Mouse (Mus musculus): ENCODE measurements around the gene Prrx2. TPM values are rescaled to one million over a fixed set of nuclear protein-coding genes. Genes with fewer than 3 reads are reported as not detected.

Gene Prrx2
- polyA plus RNA-seq, 1 experiment from 2014 or later = 9.8 TPM

DNA sequence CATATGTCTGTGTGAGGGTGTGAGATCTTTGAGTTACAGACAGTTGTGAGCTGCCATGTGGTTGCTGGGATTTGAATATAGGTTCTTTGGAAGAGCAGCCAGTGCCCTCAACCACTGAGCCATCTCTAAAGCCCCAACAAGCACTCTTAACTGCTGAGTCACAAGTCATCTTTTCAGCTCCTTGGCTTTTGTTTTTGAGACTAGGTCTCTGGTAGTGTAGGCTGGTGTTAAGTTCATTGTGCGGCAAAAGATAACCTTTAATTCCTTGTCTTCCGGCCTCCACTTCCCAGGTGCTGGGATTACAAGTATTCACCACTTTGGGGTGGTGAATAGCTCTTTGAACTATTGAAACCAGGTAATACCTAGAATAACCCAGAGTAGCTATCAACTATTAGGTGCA is 28.8 kb upstream of the Prrx2 start:
- WGBS = 95% methylated on average over 2 of the region's 2 CpGs
- peaks cover 20% of the 10 kb centered on the region for H3K27me3 ChIP-seq (replicated peaks)
- no peak for ATAC-seq (ENCODE audit: low FRiP score, low read depth)

GRCm38 (mm10) chr2:30807147-30807647 is 27.6 kb upstream of the Prrx2 start:
- Histone ChIP-seq H3K27ac (peak overlapping the region; percentile 50; the same call in 1 of the 2 replicates), H3K9me3 (no peaks in the 10 kb centered on the region), H3K27me3 (replicated peaks) (peaks cover 9% of the 10 kb centered on the region), H3K9ac (peak overlapping the region; percentile 92; the same call in 1 of the 2 replicates), H3K4me2 (replicated peaks) (peak overlapping the region; percentile 86), H3K4me1 (peaks cover 26% of the 10 kb centered on the region), H3K4me3 (peak overlapping the region; percentile 80), H3K36me3 (peaks cover 3% of the 10 kb centered on the region; the same call in 1 of the 2 replicates)
- WGBS = 7% methylated on average over 28 of the region's 28 CpGs
- ATAC-seq (ENCODE audit: low FRiP score, low read depth) = peak; percentile 51; the same call in 1 of the 2 replicates

More for the DNA sequence above, 28.8 kb upstream of the Prrx2 start:
- H3K4me3 ChIP-seq = no peak overlapping the region
- H3K9me3 ChIP-seq = no peaks in the 10 kb centered on the region
- H3K27ac ChIP-seq = no peak overlapping the region
- peaks cover 35% of the 10 kb centered on the region for H3K4me1 ChIP-seq
- no peak overlapping the region for H3K4me2 ChIP-seq (replicated peaks)
- no peaks in the 10 kb centered on the region for H3K36me3 ChIP-seq
- no peak overlapping the region for H3K9ac ChIP-seq

GRCm38 (mm10) chr2:30807648-30808295 is 27.0 kb upstream of the Prrx2 start, which contains the start of gene Ntmt1:
Gene Ntmt1 (plus strand): TSS chr2:30807826.
- no peaks in the 10 kb centered on the region for H3K9me3 ChIP-seq
- WGBS = under 1% methylated on average over 44 of the region's 44 CpGs

DNA sequence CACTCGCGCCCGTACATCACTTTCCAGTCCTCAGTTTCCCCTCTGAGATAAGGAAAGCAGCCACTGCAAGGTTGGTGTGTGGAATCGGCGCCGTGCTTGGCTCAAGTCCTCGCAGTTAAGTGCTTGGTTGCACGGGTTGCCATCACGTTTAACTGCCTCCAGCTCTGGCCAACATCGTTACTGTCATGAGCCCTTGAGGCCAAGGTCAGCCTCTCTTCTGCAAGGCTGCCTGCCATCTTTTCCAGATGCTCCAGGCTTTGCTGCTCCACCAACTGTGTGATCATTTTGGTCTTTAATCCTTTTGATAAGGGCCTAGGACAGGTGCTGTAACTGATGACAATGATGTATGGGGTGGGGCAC is 26.5 kb upstream of the Prrx2 start:
- Histone ChIP-seq H3K27ac (no peak overlapping the region), H3K9me3 (no peaks in the 10 kb centered on the region)

More at GRCm38 (mm10) chr2:30807648-30808295, 27.0 kb upstream of the Prrx2 start, which contains the start of gene Ntmt1:
- peak within 1 kb of the TSS; percentile 92 for H3K9ac ChIP-seq
- H3K27ac ChIP-seq = peak within 1 kb of the TSS; percentile 50; the same call in 1 of the 2 replicates
- H3K36me3 ChIP-seq = peaks cover 8% of the 10 kb centered on the region; the same call in 1 of the 2 replicates
- H3K27me3 ChIP-seq (replicated peaks) = peaks cover 4% of the 10 kb centered on the region; the same call in 1 of the 2 replicates
- H3K4me2 ChIP-seq (replicated peaks) = peak within 1 kb of the TSS; percentile 86
- peak; percentile 97 for ATAC-seq (ENCODE audit: low FRiP score, low read depth)
- H3K4me1 ChIP-seq = peaks cover 26% of the 10 kb centered on the region
- peak within 1 kb of the TSS; percentile 80 for H3K4me3 ChIP-seq

GRCm38 (mm10) chr2:30809503-30809902 is 25.3 kb upstream of the Prrx2 start:
- ATAC-seq (ENCODE audit: low FRiP score, low read depth) = no peak
- H3K4me1 ChIP-seq = peaks cover 26% of the 10 kb centered on the region
- H3K9ac ChIP-seq = no peak overlapping the region
- 86% methylated on average over 5 of the region's 5 CpGs for WGBS
- no peaks in the 10 kb centered on the region for H3K27me3 ChIP-seq (replicated peaks)
- no peaks in the 10 kb centered on the region for H3K9me3 ChIP-seq
- peak overlapping the region; percentile 86 for H3K4me2 ChIP-seq (replicated peaks)
- H3K27ac ChIP-seq = no peak overlapping the region
- no peak overlapping the region for H3K4me3 ChIP-seq
- peaks cover 25% of the 10 kb centered on the region for H3K36me3 ChIP-seq

More for the DNA sequence above, 26.5 kb upstream of the Prrx2 start:
- WGBS = 7% methylated on average over 10 of the region's 10 CpGs
- peak overlapping the region; percentile 80 for H3K4me3 ChIP-seq
- H3K9ac ChIP-seq = peak overlapping the region; percentile 92
- no peaks in the 10 kb centered on the region; the same call in 1 of the 2 replicates for H3K27me3 ChIP-seq (replicated peaks)
- peak overlapping the region; percentile 86 for H3K4me2 ChIP-seq (replicated peaks)
- no peak for ATAC-seq (ENCODE audit: low FRiP score, low read depth)
- H3K4me1 ChIP-seq = peaks cover 26% of the 10 kb centered on the region
- H3K36me3 ChIP-seq = peaks cover 13% of the 10 kb centered on the region

DNA sequence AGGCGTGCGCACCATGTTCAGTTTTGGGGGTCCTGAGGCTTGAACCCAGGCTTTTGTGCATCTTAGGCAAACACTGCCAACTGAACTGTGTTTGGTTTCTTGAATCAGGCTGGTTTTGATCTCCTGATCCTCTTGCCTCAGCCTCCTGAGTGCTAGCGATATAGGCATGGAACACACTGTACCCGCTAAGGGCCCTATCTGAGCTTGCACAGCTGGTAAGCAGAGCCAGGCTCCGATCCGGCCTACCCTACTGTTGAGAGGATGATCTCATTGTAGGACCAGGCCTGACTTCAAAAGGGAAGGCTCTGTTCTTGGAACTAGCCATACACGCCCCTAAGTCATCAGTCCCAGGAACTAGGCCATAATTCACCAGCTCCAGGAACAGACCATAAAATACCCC is 24.2 kb upstream of the Prrx2 start:
- Histone ChIP-seq H3K4me2 (replicated peaks) (peak overlapping the region; percentile 36), H3K4me3 (no peak overlapping the region), H3K27ac (no peak overlapping the region), H3K9me3 (no peaks in the 10 kb centered on the region), H3K36me3 (peaks cover 36% of the 10 kb centered on the region), H3K9ac (no peak overlapping the region), H3K4me1 (peaks cover 26% of the 10 kb centered on the region), H3K27me3 (replicated peaks) (no peaks in the 10 kb centered on the region)
- WGBS = 74% methylated on average over 7 of the region's 7 CpGs
- no peak for ATAC-seq (ENCODE audit: low FRiP score, low read depth)

GRCm38 (mm10) chr2:30816383-30816782 is 18.4 kb upstream of the Prrx2 start:
- Histone ChIP-seq H3K4me1 (no peaks in the 10 kb centered on the region), H3K36me3 (peaks cover 86% of the 10 kb centered on the region), H3K4me3 (no peak overlapping the region), H3K27ac (no peak overlapping the region), H3K9me3 (no peaks in the 10 kb centered on the region), H3K27me3 (replicated peaks) (no peaks in the 10 kb centered on the region), H3K9ac (no peak overlapping the region), H3K4me2 (replicated peaks) (no peak overlapping the region)
- ATAC-seq (ENCODE audit: low FRiP score, low read depth) = no peak
- 100% methylated on average over 1 of the region's 1 CpGs for WGBS

DNA sequence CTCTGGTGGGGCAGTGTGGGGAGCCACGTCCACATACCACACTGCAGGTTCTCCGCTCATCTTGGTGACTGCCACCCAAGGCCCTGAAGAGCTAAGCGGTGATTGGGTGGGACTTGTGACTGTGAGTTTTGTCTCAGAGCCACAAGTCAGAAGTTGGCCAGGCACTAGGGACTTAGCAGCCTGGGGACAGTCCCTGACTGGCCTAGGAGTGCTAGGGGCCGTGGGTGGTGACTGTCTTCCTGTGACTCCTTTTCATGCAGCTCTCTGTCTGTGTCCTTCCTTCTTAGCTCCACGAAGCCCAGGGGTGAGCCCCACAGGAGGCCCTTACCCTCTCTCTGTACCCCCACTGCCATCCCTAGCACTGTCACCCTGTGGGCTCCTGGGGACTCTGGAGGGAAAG is 14.9 kb upstream of the Prrx2 start:
- H3K4me1 ChIP-seq = peaks cover 18% of the 10 kb centered on the region
- H3K27ac ChIP-seq = no peak overlapping the region
- no peak overlapping the region for H3K4me2 ChIP-seq (replicated peaks)
- no peak overlapping the region for H3K9ac ChIP-seq
- H3K9me3 ChIP-seq = no peaks in the 10 kb centered on the region
- ATAC-seq (ENCODE audit: low FRiP score, low read depth) = no peak
- peaks cover 92% of the 10 kb centered on the region for H3K36me3 ChIP-seq
- no peaks in the 10 kb centered on the region for H3K27me3 ChIP-seq (replicated peaks)
- no peak overlapping the region for H3K4me3 ChIP-seq
- WGBS = 96% methylated on average over 5 of the region's 5 CpGs

- H3K9ac ChIP-seq = no peak overlapping the region
- no peak overlapping the region for H3K27ac ChIP-seq
- no peak for ATAC-seq (ENCODE audit: low FRiP score, low read depth)
- H3K36me3 ChIP-seq = peaks cover 90% of the 10 kb centered on the region
- H3K4me2 ChIP-seq (replicated peaks) = no peak overlapping the region
- no peaks in the 10 kb centered on the region for H3K27me3 ChIP-seq (replicated peaks)
- peaks cover 18% of the 10 kb centered on the region for H3K4me1 ChIP-seq
- no peaks in the 10 kb centered on the region for H3K9me3 ChIP-seq
- no peak overlapping the region for H3K4me3 ChIP-seq
- 99% methylated on average over 3 of the region's 3 CpGs for WGBS
Observed at GRCm38 (mm10) chr2:30821073-30821472, 13.7 kb upstream of the Prrx2 start.

DNA sequence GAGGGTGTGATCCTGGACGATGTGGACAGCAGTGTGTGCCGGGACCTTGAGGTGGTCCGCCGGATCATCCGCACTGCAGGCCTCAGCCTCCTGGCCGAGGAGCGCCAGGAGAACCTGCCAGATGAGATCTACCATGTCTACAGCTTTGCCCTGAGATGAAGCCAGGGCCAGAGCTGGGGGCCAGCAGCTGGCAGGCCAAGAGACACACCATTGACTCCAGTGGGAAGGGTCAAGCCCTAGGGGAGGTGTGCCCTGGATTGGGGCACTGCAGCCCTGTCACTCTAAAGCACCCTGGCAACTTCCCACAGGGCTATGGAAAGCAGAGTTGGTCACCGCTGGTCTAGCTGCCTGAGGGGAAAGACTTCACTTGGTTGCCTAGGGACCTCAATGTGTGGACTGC is 12.3 kb upstream of the Prrx2 start:
- 94% methylated on average over 8 of the region's 8 CpGs for WGBS
- H3K4me1 ChIP-seq = peaks cover 28% of the 10 kb centered on the region

GRCm38 (mm10) chr2:30823385-30824153 is 11.2 kb upstream of the Prrx2 start:
- Histone ChIP-seq H3K36me3 (peaks cover 78% of the 10 kb centered on the region), H3K27me3 (replicated peaks) (no peaks in the 10 kb centered on the region), H3K27ac (no peak overlapping the region), H3K4me3 (no peak overlapping the region), H3K9me3 (no peaks in the 10 kb centered on the region), H3K4me1 (peaks cover 30% of the 10 kb centered on the region), H3K9ac (no peak overlapping the region), H3K4me2 (replicated peaks) (no peak overlapping the region)
- 78% methylated on average over 13 of the region's 13 CpGs for WGBS
- ATAC-seq (ENCODE audit: low FRiP score, low read depth) = peak; percentile 39

More for the DNA sequence above, 12.3 kb upstream of the Prrx2 start:
- H3K9ac ChIP-seq = no peak overlapping the region
- ATAC-seq (ENCODE audit: low FRiP score, low read depth) = no peak
- no peak overlapping the region for H3K4me3 ChIP-seq
- peaks cover 87% of the 10 kb centered on the region for H3K36me3 ChIP-seq
- H3K9me3 ChIP-seq = no peaks in the 10 kb centered on the region
- H3K27me3 ChIP-seq (replicated peaks) = no peaks in the 10 kb centered on the region
- H3K27ac ChIP-seq = no peak overlapping the region
- no peak overlapping the region for H3K4me2 ChIP-seq (replicated peaks)

Data from neural tube, embryonic 12.5 days (tissue).